Mouse (Mus musculus) ES-E14 (cell line): ENCODE results near the gene Ston2.

Experiments
- HCFC1 ChIP-seq: IDR thresholded peaks from 2 replicates; pipeline ENCODE4 v1.6.1; 2012; ENCODE audit warnings: low read length, inconsistent platforms, borderline replicate concordance; ENCODE audit not compliant: insufficient read depth
- MAFK ChIP-seq: IDR thresholded peaks from 2 replicates; pipeline ENCODE4 v1.6.1; 2014; ENCODE audit warnings: mild to moderate bottlenecking, low read depth, low read length, inconsistent platforms; ENCODE audit not compliant: insufficient read depth
- ZC3H11A ChIP-seq: IDR thresholded peaks from 2 replicates; pipeline ENCODE4 v1.6.1; 2012; ENCODE audit warnings: low read depth, mild to moderate bottlenecking, inconsistent platforms, low read length, borderline replicate concordance
- ZNF384 ChIP-seq: IDR thresholded peaks from 2 replicates; pipeline ENCODE4 v1.6.1; 2012; ENCODE audit warnings: low read depth, low read length, inconsistent platforms

DNA sequence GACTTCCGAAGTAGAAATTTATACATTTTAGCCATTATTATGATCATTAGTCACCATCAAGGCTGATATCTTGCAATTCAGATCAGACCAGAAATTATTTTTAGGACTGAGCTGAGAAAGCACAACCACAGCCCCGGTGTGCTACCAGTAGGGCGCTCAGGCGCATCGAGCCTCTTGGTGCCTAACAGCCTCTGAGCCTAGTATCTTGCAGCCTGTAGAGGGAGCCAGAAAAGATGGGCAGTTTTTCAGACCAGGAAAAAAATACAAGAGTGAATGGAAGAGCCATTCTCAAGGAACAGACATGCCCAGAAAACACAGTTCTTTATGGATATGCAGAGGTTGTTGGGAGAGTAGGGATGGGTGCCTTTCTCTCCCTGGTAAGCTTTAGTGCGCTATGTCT, 115.0 kb downstream of the Ston2 start:
- TF ChIP-seq ZC3H11A (no peak), ZNF384 (no peak), MAFK (no peak), HCFC1 (no peak)
